Mouse (Mus musculus): ENCODE measurements around the gene Slc25a38. TPM values are rescaled to one million over a fixed set of nuclear protein-coding genes. Genes with fewer than 3 reads are reported as not detected.
A peak's percentile ranks its signal among the peaks of the same experiment; 100 is the strongest.

Gene Slc25a38
- polyA plus RNA-seq, 1 experiment, result 17.1 TPM

DNA sequence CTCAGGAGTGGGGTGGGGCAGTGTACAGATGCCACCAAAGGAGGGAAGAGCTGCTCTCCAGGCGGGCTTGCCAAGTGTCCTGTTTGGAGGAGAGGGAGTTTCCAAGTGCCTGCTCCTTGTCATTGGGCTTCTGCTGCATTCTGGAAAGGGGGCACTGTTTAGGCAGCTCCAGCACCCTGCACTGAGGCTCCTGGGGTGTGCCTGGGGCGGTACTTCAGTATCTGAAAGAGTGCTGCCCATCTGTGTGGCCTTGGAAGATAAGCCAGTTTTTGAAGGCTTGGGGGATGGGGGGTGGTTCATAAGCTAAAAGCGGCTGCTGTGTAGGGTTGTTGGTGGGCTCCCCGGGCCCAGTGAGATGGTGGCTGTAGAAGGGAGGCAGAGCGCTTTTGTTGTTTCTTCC is 5.4 kb downstream of the Slc25a38 start:
- TF ChIP-seq CTCF (IDR thresholded peaks at IDR 0.05; ENCODE audit: borderline replicate concordance, insufficient read depth, low read length) (no peak), POLR2A (IDR thresholded peaks at IDR 0.05; ENCODE audit: low read depth, low read length) (no peak)
- Histone ChIP-seq H3K4me1 (ENCODE audit: control insufficient read depth, insufficient read depth, low read length) (no peaks in the 10 kb centered on the region), H3K27ac (ENCODE audit: insufficient read depth, low read length) (no peak overlapping the region), H3K4me3 (ENCODE audit: insufficient read depth, low read length) (no peak overlapping the region)

DNA sequence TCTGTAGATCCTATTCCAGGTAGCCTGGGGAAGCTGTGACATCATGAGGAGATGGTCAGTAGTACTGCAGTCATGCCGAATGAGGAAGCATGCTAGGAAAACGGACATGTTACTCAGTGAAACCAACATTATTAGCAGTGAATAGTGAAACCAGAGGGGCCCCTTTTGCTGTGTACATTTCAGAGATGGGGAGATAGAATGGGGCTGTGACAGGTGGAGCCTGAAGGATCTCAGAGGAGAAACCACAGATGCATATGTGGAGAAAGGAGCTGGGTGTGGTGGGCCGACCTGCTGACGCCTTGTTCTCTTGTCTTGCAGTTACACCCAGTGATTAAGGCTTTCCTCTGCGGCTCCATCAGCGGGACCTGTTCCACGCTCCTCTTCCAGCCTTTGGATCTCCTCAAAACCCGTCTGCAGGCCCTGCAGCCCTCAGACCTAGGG is 6.0 kb downstream of the Slc25a38 start:
- TF ChIP-seq CTCF (IDR thresholded peaks at IDR 0.05; ENCODE audit: borderline replicate concordance, insufficient read depth, low read length) (no peak), POLR2A (IDR thresholded peaks at IDR 0.05; ENCODE audit: low read depth, low read length) (no peak)
- no peak overlapping the region for H3K27ac ChIP-seq (ENCODE audit: insufficient read depth, low read length)
- no peak overlapping the region for H3K4me3 ChIP-seq (ENCODE audit: insufficient read depth, low read length)
- no peaks in the 10 kb centered on the region for H3K4me1 ChIP-seq (ENCODE audit: control insufficient read depth, insufficient read depth, low read length)

- no peak overlapping the region for H3K4me3 ChIP-seq (ENCODE audit: insufficient read depth, low read length)
- TF ChIP-seq CTCF (IDR thresholded peaks at IDR 0.05; ENCODE audit: borderline replicate concordance, insufficient read depth, low read length) (no peak), POLR2A (IDR thresholded peaks at IDR 0.05; ENCODE audit: low read depth, low read length) (no peak)
- no peak overlapping the region for H3K27ac ChIP-seq (ENCODE audit: insufficient read depth, low read length)
- H3K4me1 ChIP-seq (ENCODE audit: control insufficient read depth, insufficient read depth, low read length), result no peaks in the 10 kb centered on the region
Measured at GRCm38 (mm10) chr9:120118212-120118611, 8.0 kb downstream of the Slc25a38 start.

DNA sequence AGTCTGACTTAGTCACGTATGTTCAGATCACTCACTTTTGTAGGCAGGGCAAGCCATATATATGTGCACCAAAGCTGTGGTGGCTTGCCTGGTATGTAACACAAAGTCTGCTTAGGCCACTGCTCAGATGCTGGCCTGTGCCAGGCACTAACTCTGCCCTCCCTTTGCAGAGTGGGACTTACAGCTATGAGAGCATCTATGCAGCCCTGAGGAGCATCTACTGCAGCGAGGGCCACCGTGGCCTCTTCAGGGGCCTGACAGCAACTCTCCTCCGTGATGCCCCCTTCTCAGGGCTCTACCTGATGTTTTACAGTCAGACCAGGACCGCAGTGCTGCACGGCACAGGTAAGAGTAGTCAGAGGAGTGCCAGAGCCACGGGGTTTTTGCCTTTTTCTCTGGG is 10.3 kb downstream of the Slc25a38 start:
- TF ChIP-seq POLR2A (IDR thresholded peaks at IDR 0.05; ENCODE audit: low read depth, low read length) (no peak), CTCF (IDR thresholded peaks at IDR 0.05; ENCODE audit: borderline replicate concordance, insufficient read depth, low read length) (no peak)
- H3K27ac ChIP-seq (ENCODE audit: insufficient read depth, low read length), result no peak overlapping the region
- no peak overlapping the region for H3K4me3 ChIP-seq (ENCODE audit: insufficient read depth, low read length)
- no peaks in the 10 kb centered on the region for H3K4me1 ChIP-seq (ENCODE audit: control insufficient read depth, insufficient read depth, low read length)

- Histone ChIP-seq H3K4me3 (ENCODE audit: insufficient read depth, low read length) (peak overlapping the region; percentile 14; the same call in 1 of the 2 replicates), H3K4me1 (ENCODE audit: control insufficient read depth, insufficient read depth, low read length) (no peaks in the 10 kb centered on the region), H3K27ac (ENCODE audit: insufficient read depth, low read length) (peak overlapping the region; percentile 88)
- no peak for TF ChIP-seq CTCF (IDR thresholded peaks at IDR 0.05; ENCODE audit: borderline replicate concordance, insufficient read depth, low read length)
- no peak for TF ChIP-seq POLR2A (IDR thresholded peaks at IDR 0.05; ENCODE audit: low read depth, low read length)
Measured at GRCm38 (mm10) chr9:120126868-120127267, 16.7 kb downstream of the Slc25a38 start.

GRCm38 (mm10) chr9:120127538-120128251 is 17.5 kb downstream of the Slc25a38 start, which contains the start of gene Rpsa:
Gene Rpsa (plus strand): TSS chr9:120127689.
- H3K27ac ChIP-seq (ENCODE audit: insufficient read depth, low read length), result peak within 1 kb of the TSS; percentile 88
- H3K4me1 ChIP-seq (ENCODE audit: control insufficient read depth, insufficient read depth, low read length), result no peaks in the 10 kb centered on the region
- peak; percentile 91 for TF ChIP-seq POLR2A (IDR thresholded peaks at IDR 0.05; ENCODE audit: low read depth, low read length)
- no peak for TF ChIP-seq CTCF (IDR thresholded peaks at IDR 0.05; ENCODE audit: borderline replicate concordance, insufficient read depth, low read length)
- H3K4me3 ChIP-seq (ENCODE audit: insufficient read depth, low read length), result peak within 1 kb of the TSS; percentile 98

- peak overlapping the region; percentile 98 for H3K4me3 ChIP-seq (ENCODE audit: insufficient read depth, low read length)
- TF ChIP-seq POLR2A (IDR thresholded peaks at IDR 0.05; ENCODE audit: low read depth, low read length) (no peak), CTCF (IDR thresholded peaks at IDR 0.05; ENCODE audit: borderline replicate concordance, insufficient read depth, low read length) (no peak)
- no peak overlapping the region for H3K27ac ChIP-seq (ENCODE audit: insufficient read depth, low read length)
- H3K4me1 ChIP-seq (ENCODE audit: control insufficient read depth, insufficient read depth, low read length), result no peaks in the 10 kb centered on the region
Measured at GRCm38 (mm10) chr9:120129276-120129675, 19.1 kb downstream of the Slc25a38 start.

- Histone ChIP-seq H3K4me3 (ENCODE audit: insufficient read depth, low read length) (no peak overlapping the region), H3K27ac (ENCODE audit: insufficient read depth, low read length) (no peak overlapping the region)
- TF ChIP-seq CTCF (IDR thresholded peaks at IDR 0.05; ENCODE audit: borderline replicate concordance, insufficient read depth, low read length), result no peak
Measured at GRCm38 (mm10) chr9:120131784-120132288, 21.7 kb downstream of the Slc25a38 start.

DNA sequence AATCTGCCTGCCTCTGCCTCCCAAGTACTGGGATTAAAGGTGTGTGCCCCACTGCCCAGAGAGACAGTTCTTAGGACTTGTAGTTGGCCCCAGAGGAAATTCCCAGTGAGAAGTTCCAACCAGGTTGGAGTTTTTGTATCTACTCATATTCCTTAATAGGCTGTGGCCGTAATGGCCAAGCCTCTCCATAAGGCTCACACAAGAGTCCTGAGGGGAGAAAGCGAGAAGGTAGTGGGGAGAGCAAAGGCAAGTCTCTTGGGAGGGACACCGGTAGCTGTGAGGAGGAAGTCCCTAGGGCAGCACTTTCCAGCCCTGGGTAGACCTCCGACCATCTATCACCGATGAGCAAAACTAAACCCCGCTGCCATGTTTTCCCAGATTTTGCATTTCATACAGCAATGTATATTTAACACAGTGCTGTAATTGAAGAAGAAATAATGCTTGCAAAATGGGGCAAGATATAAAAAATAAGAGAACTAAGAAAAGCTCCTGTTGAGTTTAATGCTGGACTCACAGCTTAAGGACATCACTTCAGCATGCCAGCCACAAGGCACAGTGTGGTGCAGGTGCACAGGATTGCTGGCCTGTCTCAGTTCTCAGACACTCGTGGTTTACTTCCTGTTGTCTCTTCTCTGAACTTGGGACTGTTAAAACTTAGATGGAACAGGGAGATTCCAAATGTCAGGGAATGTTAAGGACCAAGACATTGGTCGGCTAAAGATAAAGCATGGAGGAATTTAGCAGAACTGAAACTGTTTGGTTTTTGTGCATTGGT is 23.0 kb downstream of the Slc25a38 start:
- no peak overlapping the region for H3K27ac ChIP-seq (ENCODE audit: insufficient read depth, low read length)
- H3K4me1 ChIP-seq (ENCODE audit: control insufficient read depth, insufficient read depth, low read length), result no peaks in the 10 kb centered on the region
- TF ChIP-seq POLR2A (IDR thresholded peaks at IDR 0.05; ENCODE audit: low read depth, low read length) (peak; percentile 63), CTCF (IDR thresholded peaks at IDR 0.05; ENCODE audit: borderline replicate concordance, insufficient read depth, low read length) (no peak)
- no peak overlapping the region for H3K4me3 ChIP-seq (ENCODE audit: insufficient read depth, low read length)

More at GRCm38 (mm10) chr9:120131784-120132288, 21.7 kb downstream of the Slc25a38 start:
- no peaks in the 10 kb centered on the region for H3K4me1 ChIP-seq (ENCODE audit: control insufficient read depth, insufficient read depth, low read length)
